Mouse (Mus musculus) limb, embryonic 10.5 days (tissue): ENCODE measurements around the gene Cd44. TPM values are rescaled to one million over a fixed set of nuclear protein-coding genes. Genes with fewer than 3 reads are reported as not detected.

Source experiments
- DNase-seq: peaks from one replicate; pipeline ENCODE4 v3.0.0-alpha.2; 2017; ENCODE audit warnings: low spot score
- H3K27ac ChIP-seq: fragments of 300-500 bp; sonication (generic); 2 replicates; pipeline ENCODE4 v1.5.1; 2016; ENCODE audit warnings: mild to moderate bottlenecking
- H3K27me3 ChIP-seq: fragments of 300-500 bp; sonication (generic); 2 replicates; pipeline ENCODE4 v1.6.1; 2016; ENCODE audit warnings: low read depth, mild to moderate bottlenecking; ENCODE audit not compliant: poor library complexity, severe bottlenecking
- H3K36me3 ChIP-seq: fragments of 300-500 bp; sonication (generic); 2 replicates; pipeline ENCODE4 v1.6.1; 2016; ENCODE audit warnings: mild to moderate bottlenecking, moderate library complexity
- H3K4me1 ChIP-seq: fragments of 300-500 bp; sonication (generic); 2 replicates; pipeline ENCODE4 v1.6.1; 2016
- H3K4me3 ChIP-seq: fragments of 300-500 bp; sonication (generic); 2 replicates; pipeline ENCODE4 v1.5.1; 2016; ENCODE audit warnings: mild to moderate bottlenecking, moderate library complexity
- H3K9me3 ChIP-seq: fragments of 300-500 bp; sonication (generic); replicated peaks from 2 replicates; pipeline ENCODE4 v1.6.1; 2016; ENCODE audit warnings: mild to moderate bottlenecking
- WGBS: fragments of 180-500 bp; shearing (Covaris S2); methylation state at CpG from one replicate; pipeline ENCODE4 v1.1.7; 2016; 5-methylcytosine and 5-hydroxymethylcytosine counted together
- polyA plus RNA-seq: library from polyadenylated mRNA; unstranded; fragments of >200 nt; fragmentation: Nextera tagmentation; extraction: Ambion mirVana; gene quantifications from 2 replicates; pipeline ENCODE4 v1.2.1, GENCODE M21; 2016

Cd44 gene
- polyA plus RNA-seq, 1 experiment from 2014 or later = 3.4 TPM

DNA sequence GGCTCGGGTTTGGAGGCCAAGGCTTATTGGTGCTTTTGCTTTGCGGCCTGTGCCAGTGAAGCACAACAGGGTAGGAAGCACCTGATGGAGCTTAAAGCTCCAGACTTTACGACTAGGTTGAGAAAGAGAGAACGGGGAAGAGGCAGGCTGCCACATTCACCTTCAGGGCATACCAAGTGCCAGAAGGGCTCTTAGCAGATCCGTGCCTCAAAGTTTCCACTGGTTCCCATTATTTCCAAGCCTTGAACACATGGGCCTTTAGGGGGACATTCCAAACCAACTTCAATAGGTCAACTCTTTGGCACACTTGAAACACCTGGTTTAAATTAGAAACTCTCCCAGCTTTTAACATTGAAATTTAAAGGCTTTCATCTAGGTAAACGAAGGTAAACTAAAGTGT, 108.7 kb downstream of the Cd44 start:
- no peak for DNase-seq
- H3K27ac ChIP-seq = no peak overlapping the region; the same call in 1 of the 2 replicates
- peaks cover 12% of the 10 kb centered on the region for H3K4me1 ChIP-seq
- H3K36me3 ChIP-seq = no peaks in the 10 kb centered on the region
- no peak overlapping the region for H3K4me3 ChIP-seq
- H3K27me3 ChIP-seq = no peaks in the 10 kb centered on the region
- WGBS = 69% methylated on average over 6 of the region's 6 CpGs
- no peaks in the 10 kb centered on the region for H3K9me3 ChIP-seq

DNA sequence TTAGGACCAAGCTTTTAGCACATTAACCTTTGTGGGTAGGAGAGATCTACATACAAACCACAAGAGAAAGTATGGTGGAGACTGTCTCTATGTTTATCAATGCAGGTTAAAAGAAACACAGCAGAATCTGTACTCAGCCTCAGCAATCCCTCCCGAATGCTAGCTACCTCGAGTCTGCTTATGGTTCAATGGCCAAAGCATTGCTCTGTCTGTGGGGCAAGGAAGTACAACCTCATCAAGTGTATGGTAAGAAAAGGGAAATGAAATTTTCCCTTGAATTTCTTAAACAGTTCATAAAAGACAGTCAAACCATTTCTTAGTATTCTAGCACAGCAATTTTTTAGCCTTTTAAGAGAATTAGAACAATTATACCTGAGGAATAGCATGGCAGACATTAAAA, 109.8 kb downstream of the Cd44 start:
- Histone ChIP-seq H3K36me3 (no peaks in the 10 kb centered on the region), H3K27me3 (no peaks in the 10 kb centered on the region), H3K4me3 (no peak overlapping the region), H3K9me3 (no peaks in the 10 kb centered on the region), H3K4me1 (peaks cover 11% of the 10 kb centered on the region), H3K27ac (no peak overlapping the region)
- no peak for DNase-seq
- WGBS = 86% methylated on average over 2 of the region's 2 CpGs

DNA sequence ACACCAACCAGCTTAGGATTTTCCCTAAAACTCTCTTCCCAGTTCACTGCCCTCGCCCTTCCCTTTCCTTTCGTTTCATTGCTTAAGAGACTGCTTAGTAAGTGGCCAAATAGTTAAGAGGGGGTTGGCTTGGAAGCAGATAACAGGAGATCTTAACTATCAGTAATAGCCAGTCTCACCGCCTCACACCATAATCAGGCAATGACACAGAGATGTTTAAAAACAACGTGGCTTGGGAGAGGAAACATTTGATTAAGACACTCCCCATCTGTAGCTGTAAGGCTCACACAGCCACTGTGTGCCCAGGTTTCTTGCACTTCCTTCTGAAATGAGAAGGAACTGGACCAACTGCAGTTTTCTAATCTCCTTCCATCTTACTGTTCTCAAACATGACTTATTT, 115.8 kb downstream of the Cd44 start:
- no peak for DNase-seq
- Histone ChIP-seq H3K27ac (no peak overlapping the region), H3K9me3 (no peaks in the 10 kb centered on the region), H3K36me3 (no peaks in the 10 kb centered on the region), H3K4me1 (no peaks in the 10 kb centered on the region), H3K4me3 (no peak overlapping the region), H3K27me3 (no peaks in the 10 kb centered on the region)
- 66% methylated on average over 4 of the region's 4 CpGs for WGBS

DNA sequence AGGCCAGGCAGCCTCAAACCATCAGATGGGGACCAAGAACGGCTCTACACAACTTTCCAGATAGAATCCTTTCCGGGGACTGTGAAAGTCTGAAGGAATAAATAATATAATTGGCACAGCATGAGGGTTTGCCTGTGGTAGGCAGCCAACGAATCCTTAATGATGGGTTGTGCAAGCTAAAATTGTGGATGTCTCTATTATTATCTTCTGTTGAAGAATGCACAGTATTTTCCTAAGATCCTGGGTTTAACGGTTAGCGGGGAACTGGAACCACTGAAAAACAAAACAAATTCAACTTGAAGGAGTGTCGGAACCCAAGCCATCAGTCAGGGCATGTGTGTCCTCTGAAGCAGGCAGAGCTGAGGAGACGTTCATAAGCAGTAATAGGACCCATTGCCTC, 118.7 kb downstream of the Cd44 start:
- Histone ChIP-seq H3K4me1 (no peaks in the 10 kb centered on the region), H3K27me3 (no peaks in the 10 kb centered on the region), H3K36me3 (no peaks in the 10 kb centered on the region), H3K9me3 (no peaks in the 10 kb centered on the region), H3K27ac (no peak overlapping the region), H3K4me3 (no peak overlapping the region)
- 85% methylated on average over 7 of the region's 7 CpGs for WGBS
- no peak for DNase-seq

DNA sequence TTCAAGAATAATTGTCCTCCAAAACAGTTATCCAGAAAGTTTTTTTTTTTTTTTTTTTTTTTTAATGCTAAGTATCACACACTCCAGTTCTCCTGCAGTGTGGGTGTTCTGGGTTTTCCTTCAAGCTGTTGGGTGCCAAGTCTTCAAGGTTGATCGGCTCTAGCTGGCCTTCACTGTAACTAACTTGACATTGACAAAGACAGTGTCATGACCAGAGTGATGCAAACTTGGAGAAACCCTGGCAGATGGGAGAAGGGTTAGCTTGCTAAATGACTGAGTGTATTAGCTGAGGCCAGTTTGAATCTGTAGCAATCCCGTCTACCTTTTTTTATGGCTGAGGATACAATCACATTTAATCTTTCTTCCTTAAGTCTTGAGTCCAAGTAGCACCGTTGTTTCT, 123.3 kb downstream of the Cd44 start:
- Histone ChIP-seq H3K4me1 (no peaks in the 10 kb centered on the region), H3K9me3 (no peaks in the 10 kb centered on the region), H3K27ac (no peak overlapping the region), H3K36me3 (no peaks in the 10 kb centered on the region), H3K27me3 (no peaks in the 10 kb centered on the region), H3K4me3 (no peak overlapping the region)
- DNase-seq = no peak
- WGBS = 93% methylated on average over 3 of the region's 3 CpGs

DNA sequence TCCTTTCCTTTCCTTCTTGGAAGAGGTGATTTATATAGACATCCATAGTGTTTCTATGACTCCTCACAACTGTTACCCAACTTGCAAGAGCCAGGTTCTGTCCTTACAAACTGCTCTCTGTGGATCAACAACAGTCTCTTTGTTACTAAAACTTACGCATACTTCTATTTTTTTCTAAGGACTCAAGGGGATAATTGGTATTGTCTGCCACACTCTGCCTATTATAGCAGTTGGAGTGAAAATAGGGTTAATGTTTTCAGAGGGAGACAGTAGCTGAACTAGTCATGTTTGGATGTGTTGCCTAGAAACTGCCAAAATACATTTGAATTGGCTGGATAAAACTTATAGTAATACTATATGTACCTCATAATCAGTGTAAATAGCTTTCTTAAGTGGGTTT, 125.9 kb downstream of the Cd44 start:
- 88% methylated on average over 1 of the region's 1 CpGs for WGBS
- Histone ChIP-seq H3K4me1 (no peaks in the 10 kb centered on the region), H3K27ac (no peak overlapping the region), H3K36me3 (no peaks in the 10 kb centered on the region), H3K9me3 (no peaks in the 10 kb centered on the region), H3K4me3 (no peak overlapping the region), H3K27me3 (no peaks in the 10 kb centered on the region)
- DNase-seq = no peak

DNA sequence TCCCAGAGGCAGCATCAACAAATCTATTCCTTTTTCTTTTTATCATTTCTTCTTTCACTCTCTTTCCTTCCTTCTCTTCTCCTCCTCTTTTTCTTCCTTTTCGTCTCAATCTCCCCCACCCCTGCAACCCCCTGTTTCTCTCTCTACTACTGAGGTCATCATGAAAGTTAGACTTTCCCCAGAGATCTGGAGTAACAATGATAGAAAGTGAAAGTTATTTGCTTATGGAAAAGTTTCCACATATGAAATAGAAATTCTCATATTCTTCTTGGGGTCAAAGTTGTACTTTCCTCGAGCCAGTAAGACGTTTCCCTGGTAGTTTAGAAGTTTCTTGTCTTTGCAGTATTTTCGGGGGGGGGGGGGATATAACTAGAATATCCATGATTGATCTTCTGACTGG, 126.8 kb downstream of the Cd44 start:
- H3K36me3 ChIP-seq = no peaks in the 10 kb centered on the region
- H3K27ac ChIP-seq = no peak overlapping the region
- H3K27me3 ChIP-seq = no peaks in the 10 kb centered on the region
- WGBS = 82% methylated on average over 4 of the region's 4 CpGs
- H3K4me1 ChIP-seq = no peaks in the 10 kb centered on the region
- no peak for DNase-seq
- no peak overlapping the region for H3K4me3 ChIP-seq
- no peaks in the 10 kb centered on the region for H3K9me3 ChIP-seq

DNA sequence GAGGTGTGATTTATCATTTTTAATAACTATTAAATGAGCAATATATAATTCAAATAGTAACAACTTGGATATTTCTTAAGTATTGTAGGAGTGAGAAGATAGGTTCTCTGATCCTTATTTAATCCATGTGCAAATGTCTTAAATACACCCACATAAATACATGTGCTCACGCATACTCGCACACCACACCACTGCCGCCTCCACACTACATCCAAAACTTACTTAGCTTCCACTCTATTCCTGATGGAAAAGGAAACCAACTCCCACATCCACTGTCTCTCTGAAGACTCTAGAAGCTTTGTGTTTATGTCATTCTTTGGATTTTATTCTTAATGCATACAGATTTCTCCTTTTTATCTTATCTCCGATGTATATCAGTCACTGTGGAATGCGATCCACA, 129.2 kb downstream of the Cd44 start:
- no peaks in the 10 kb centered on the region for H3K27me3 ChIP-seq
- no peaks in the 10 kb centered on the region for H3K4me1 ChIP-seq
- no peak for DNase-seq
- 95% methylated on average over 5 of the region's 5 CpGs for WGBS
- no peaks in the 10 kb centered on the region for H3K36me3 ChIP-seq
- no peak overlapping the region for H3K4me3 ChIP-seq
- H3K9me3 ChIP-seq = no peaks in the 10 kb centered on the region
- no peak overlapping the region for H3K27ac ChIP-seq

DNA sequence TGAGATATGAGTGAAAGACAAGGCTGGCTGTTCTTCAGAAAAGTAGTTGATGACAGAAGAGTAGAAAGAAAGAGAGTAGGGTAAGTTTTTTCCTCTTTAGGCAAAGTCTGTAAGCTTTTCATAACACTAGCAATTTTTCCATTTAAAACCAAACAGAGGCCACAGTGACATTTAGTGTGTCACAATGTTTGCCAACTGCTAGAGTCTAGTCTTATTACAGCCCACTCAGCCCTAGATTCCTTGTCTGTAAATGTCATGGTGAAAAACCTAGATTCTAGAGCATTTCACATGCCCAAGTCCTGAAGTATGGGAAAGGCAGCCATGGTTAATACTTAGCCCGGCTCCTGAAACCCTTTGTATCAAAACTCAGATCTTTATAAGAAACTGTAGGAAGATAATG, 130.2 kb downstream of the Cd44 start:
- no peaks in the 10 kb centered on the region for H3K27me3 ChIP-seq
- no peaks in the 10 kb centered on the region for H3K4me1 ChIP-seq
- no peaks in the 10 kb centered on the region for H3K36me3 ChIP-seq
- no peak overlapping the region for H3K27ac ChIP-seq
- H3K4me3 ChIP-seq = no peak overlapping the region
- no peaks in the 10 kb centered on the region for H3K9me3 ChIP-seq
- WGBS = 98% methylated on average over 1 of the region's 1 CpGs
- no peak for DNase-seq

DNA sequence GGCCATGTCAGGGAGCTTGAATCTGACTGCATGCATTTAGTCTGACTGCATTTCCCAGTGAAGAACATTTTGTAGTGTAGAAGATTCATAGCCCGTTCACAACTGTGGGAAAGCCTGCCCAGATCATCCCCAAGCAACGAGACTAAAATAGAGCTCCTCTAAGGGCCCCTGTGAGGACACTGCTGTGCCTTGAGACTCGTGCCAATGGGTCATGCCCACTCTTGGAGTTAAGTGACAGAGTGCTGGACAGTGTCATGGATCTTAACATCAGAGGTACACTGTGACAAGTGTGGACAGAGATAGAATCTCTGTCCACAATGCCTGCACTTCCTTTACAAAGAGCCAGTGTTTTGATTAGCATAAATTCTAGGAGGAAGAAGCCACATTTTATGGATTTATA, 133.2 kb downstream of the Cd44 start:
- no peaks in the 10 kb centered on the region for H3K4me1 ChIP-seq
- H3K9me3 ChIP-seq = no peaks in the 10 kb centered on the region
- H3K36me3 ChIP-seq = no peaks in the 10 kb centered on the region
- no peak overlapping the region for H3K27ac ChIP-seq
- H3K27me3 ChIP-seq = no peaks in the 10 kb centered on the region
- no peak for DNase-seq
- 69% methylated on average over 3 of the region's 3 CpGs for WGBS
- no peak overlapping the region for H3K4me3 ChIP-seq

DNA sequence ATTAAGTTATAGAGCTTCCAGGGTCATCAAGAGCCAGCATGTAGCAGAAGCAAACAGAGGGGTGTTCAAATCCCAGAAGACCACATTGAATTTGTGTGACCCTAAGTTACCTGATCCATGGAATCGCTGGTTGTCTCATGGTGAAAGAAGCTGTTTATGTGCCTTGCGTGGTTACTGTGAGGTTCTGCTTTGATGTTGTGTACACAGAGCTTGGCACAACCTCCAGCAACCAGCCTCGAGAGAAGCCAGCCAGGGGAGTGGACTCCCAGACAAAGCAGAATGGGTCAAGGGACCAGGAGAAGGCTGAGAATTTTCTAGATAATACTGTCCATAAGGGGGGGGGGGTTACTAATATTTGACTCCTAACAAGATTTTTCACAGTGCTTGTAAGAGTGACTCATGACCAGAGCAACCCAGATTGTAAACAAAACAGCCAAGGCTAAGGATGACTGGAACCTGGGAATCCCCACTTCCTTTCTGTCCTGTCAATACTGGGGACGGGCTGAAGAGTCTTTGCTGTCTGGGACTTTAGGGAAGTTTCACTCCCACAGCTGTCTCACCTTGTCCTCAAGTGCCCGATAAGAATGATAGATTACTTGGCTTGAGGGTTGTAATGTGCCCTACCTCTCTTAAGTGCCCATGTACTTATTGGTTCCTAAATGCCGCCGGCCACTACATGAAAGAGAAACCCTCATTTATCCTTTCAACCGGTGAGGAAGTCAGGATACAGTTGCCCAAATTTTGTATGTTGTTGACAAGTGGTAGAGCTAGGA, 136.7 kb downstream of the Cd44 start:
- no peaks in the 10 kb centered on the region for H3K36me3 ChIP-seq
- no peaks in the 10 kb centered on the region for H3K27me3 ChIP-seq
- 69% methylated on average over 8 of the region's 8 CpGs for WGBS
- no peak overlapping the region for H3K4me3 ChIP-seq
- no peak overlapping the region for H3K27ac ChIP-seq
- no peaks in the 10 kb centered on the region for H3K9me3 ChIP-seq
- DNase-seq = no peak
- no peaks in the 10 kb centered on the region for H3K4me1 ChIP-seq

DNA sequence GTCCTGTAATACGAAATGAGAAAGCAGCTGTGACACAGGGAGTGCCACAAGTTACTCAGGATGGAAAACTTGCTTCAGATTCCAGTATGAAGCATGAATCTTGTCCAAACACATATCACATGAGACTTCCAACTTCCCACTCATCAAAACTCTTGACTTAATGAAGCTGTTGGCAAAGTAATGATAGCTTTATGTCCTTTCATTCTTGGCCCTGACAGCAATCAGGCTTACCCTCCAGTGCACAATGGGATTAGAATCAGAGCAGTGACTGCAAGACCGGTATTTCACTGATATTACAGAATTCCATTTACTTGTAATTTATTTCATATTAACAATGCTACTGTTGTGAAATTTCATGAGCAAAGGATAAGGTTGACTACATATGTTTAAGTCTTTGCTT, 137.5 kb downstream of the Cd44 start:
- Histone ChIP-seq H3K9me3 (no peaks in the 10 kb centered on the region), H3K27ac (no peak overlapping the region), H3K27me3 (no peaks in the 10 kb centered on the region), H3K4me3 (no peak overlapping the region), H3K36me3 (no peaks in the 10 kb centered on the region), H3K4me1 (no peaks in the 10 kb centered on the region)
- 92% methylated on average over 2 of the region's 2 CpGs for WGBS
- no peak for DNase-seq

DNA sequence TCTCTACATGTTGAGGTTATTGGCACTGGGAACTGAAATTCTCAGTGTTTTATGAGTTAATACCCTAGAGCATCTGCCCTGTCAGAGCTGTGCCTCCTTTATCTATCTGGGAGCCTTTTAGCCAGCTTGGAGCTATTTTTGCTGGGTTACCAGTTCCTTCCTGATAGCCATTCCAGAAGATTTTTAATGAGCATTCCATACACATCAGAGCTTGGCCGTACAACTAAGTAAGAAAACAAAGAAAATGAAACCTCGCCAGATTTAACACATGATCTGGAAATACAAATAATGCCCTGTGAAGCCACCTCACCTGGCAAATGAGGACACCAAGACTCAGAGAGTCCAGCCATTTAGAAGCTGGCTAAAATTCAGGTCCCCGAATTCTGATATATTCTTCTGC, 138.3 kb downstream of the Cd44 start:
- no peak for DNase-seq
- 96% methylated on average over 3 of the region's 3 CpGs for WGBS

More for the DNA sequence above, 138.3 kb downstream of the Cd44 start:
- no peak overlapping the region for H3K4me3 ChIP-seq
- H3K9me3 ChIP-seq = no peaks in the 10 kb centered on the region
- H3K27me3 ChIP-seq = no peaks in the 10 kb centered on the region
- H3K27ac ChIP-seq = no peak overlapping the region
- H3K36me3 ChIP-seq = no peaks in the 10 kb centered on the region
- H3K4me1 ChIP-seq = no peaks in the 10 kb centered on the region
